Mouse (Mus musculus) brain, embryonic 14.5 days (tissue): ENCODE data around the gene Fetub. TPM values are rescaled to one million over a fixed set of nuclear protein-coding genes. Genes with fewer than 3 reads are reported as not detected.
A peak's percentile ranks its signal among the peaks of the same experiment; 100 is the strongest.

Experiments
- DNase-seq: peaks from one replicate; pipeline ENCODE4 v3.0.0-alpha.2; 2011; ENCODE audit warnings: low read depth
- CTCF ChIP-seq: fragments of 200-500 bp; IDR thresholded peaks from 2 replicates; pipeline ENCODE4 v1.5.1; 2012; ENCODE audit warnings: inconsistent platforms, mild to moderate bottlenecking, moderate library complexity, borderline replicate concordance; ENCODE audit not compliant: insufficient read depth, insufficient read length; ENCODE audit errors: extremely low read depth
- POLR2A ChIP-seq: fragments of 200-500 bp; IDR thresholded peaks from 2 replicates; pipeline ENCODE4 v1.6.1; 2012; ENCODE audit warnings: mild to moderate bottlenecking, inconsistent platforms, borderline replicate concordance; ENCODE audit not compliant: poor library complexity, insufficient read depth, insufficient read length, severe bottlenecking; ENCODE audit errors: extremely low read depth
- polyA plus RNA-seq: library from polyadenylated mRNA; depleted of rRNA; stranded (reverse); fragments of >200 nt; gene quantifications from 2 replicates; pipeline ENCODE4 v1.2.3, GENCODE M21; 2012

Fetub gene
- polyA plus RNA-seq, 1 experiment, result 0.11 TPM

GRCm38 (mm10) chr16:22911986-22912385, 6.1 kb upstream of the Fetub start:
- DNase-seq, result no peak
- no peak for TF ChIP-seq POLR2A
- no peak for TF ChIP-seq CTCF

- no peak for DNase-seq
- no peak for TF ChIP-seq POLR2A
- TF ChIP-seq CTCF, result no peak
Measured at GRCm38 (mm10) chr16:22912886-22913285, 5.2 kb upstream of the Fetub start.

GRCm38 (mm10) chr16:22914276-22914675, 3.9 kb upstream of the Fetub start:
- DNase-seq, result no peak
- no peak for TF ChIP-seq CTCF
- no peak for TF ChIP-seq POLR2A

GRCm38 (mm10) chr16:22918664-22919312, 654 bp downstream of the Fetub start:
- DNase-seq, result no peak

GRCm38 (mm10) chr16:22919971-22920854, 2.1 kb downstream of the Fetub start:
- no peak for DNase-seq
- TF ChIP-seq CTCF (no peak), POLR2A (no peak)

More at GRCm38 (mm10) chr16:22918664-22919312, 654 bp downstream of the Fetub start:
- TF ChIP-seq POLR2A, result no peak

GRCm38 (mm10) chr16:22921761-22922160, 3.6 kb downstream of the Fetub start:
- DNase-seq, result no peak
- no peak for TF ChIP-seq POLR2A
- TF ChIP-seq CTCF, result no peak

- TF ChIP-seq POLR2A, result no peak
- no peak for TF ChIP-seq CTCF
- DNase-seq, result no peak
Measured at GRCm38 (mm10) chr16:22922433-22922832, 4.3 kb downstream of the Fetub start.

- DNase-seq, result peak; percentile 62
- TF ChIP-seq CTCF, result no peak
- TF ChIP-seq POLR2A, result no peak
Measured at GRCm38 (mm10) chr16:22929575-22929974, 11.4 kb downstream of the Fetub start.

GRCm38 (mm10) chr16:22931431-22932200, 13.5 kb downstream of the Fetub start:
- TF ChIP-seq POLR2A, result no peak
- TF ChIP-seq CTCF, result no peak

GRCm38 (mm10) chr16:22937631-22938030, 19.5 kb downstream of the Fetub start:
- no peak for DNase-seq

More at GRCm38 (mm10) chr16:22931431-22932200, 13.5 kb downstream of the Fetub start:
- no peak for DNase-seq

GRCm38 (mm10) chr16:22938541-22938940, 20.4 kb downstream of the Fetub start:
- DNase-seq, result no peak
- TF ChIP-seq POLR2A, result no peak
- TF ChIP-seq CTCF, result no peak

More at GRCm38 (mm10) chr16:22937631-22938030, 19.5 kb downstream of the Fetub start:
- TF ChIP-seq POLR2A, result no peak
- TF ChIP-seq CTCF, result no peak
